ENCODE assay signal across 8 mouse cellular contexts in genomic region chr11:95712085-95712562, GRCm38 (mm10). TPM values are rescaled to one million over a fixed set of nuclear protein-coding genes. Genes with fewer than 3 reads are reported as not detected.
DNase-seq lines count a peak whose midpoint lies in the region; ATAC-seq lines count a peak whose summit lies in the region.

No protein-coding gene starts in this region.

- 30% methylated on average over 12 of the region's 12 CpGs for WGBS in forebrain, embryonic 14.5 days
- 41% methylated on average over 12 of the region's 12 CpGs for WGBS in limb, embryonic 15.5 days
- WGBS in midbrain, embryonic 14.5 days, result 34% methylated on average over 12 of the region's 12 CpGs

- H3K36me3 ChIP-seq in forebrain, embryonic 14.5 days (ENCODE audit: control insufficient read depth, insufficient read depth, low read length), result no peaks in the 10 kb centered on the region
- no peaks in the 10 kb centered on the region for H3K36me3 ChIP-seq in limb, embryonic 15.5 days
- H3K36me3 ChIP-seq in midbrain, embryonic 14.5 days (ENCODE audit: control insufficient read depth, insufficient read depth, low read length), result no peaks in the 10 kb centered on the region

- peak overlapping the region; percentile 92 for H3K4me3 ChIP-seq in forebrain, embryonic 14.5 days (ENCODE audit: low read depth, low read length)
- peak overlapping the region; percentile 74 for H3K4me3 ChIP-seq in limb, embryonic 15.5 days
- H3K4me3 ChIP-seq in midbrain, embryonic 14.5 days (replicated peaks; ENCODE audit: low read depth, low read length), result peak overlapping the region; percentile 91

- peak; percentile 18 for ATAC-seq in forebrain, embryonic 14.5 days
- peak; percentile 6 for ATAC-seq in inflammation-experienced regulatory T-cells, adult 6 months
- ATAC-seq in limb, embryonic 15.5 days (ENCODE audit: insufficient number of reproducible peaks, low FRiP score, low TSS enrichment, low read depth), result no peak
- ATAC-seq in midbrain, embryonic 14.5 days (ENCODE audit: low FRiP score, low TSS enrichment), result no peak

- peaks cover 14% of the 10 kb centered on the region for H3K4me1 ChIP-seq in forebrain, embryonic 14.5 days (ENCODE audit: control insufficient read depth, insufficient read depth, low read length)
- peaks cover 33% of the 10 kb centered on the region for H3K4me1 ChIP-seq in limb, embryonic 15.5 days
- peaks cover 23% of the 10 kb centered on the region for H3K4me1 ChIP-seq in midbrain, embryonic 14.5 days (ENCODE audit: control insufficient read depth, insufficient read depth, low read length)

- peak; percentile 51 to 61 for DNase-seq in heart, adult 18-20 months
- DNase-seq in heart, postnatal 4 days, result no peak
- peak; percentile 37 for DNase-seq in ZHBTc4 (ENCODE audit: low read depth, low spot score)
- DNase-seq in forebrain, embryonic 14.5 days (ENCODE audit: low spot score), result no peak
- DNase-seq in midbrain, embryonic 14.5 days, result peak; percentile 39
- no peak for DNase-seq in gastrocnemius, postnatal 36 days

- H3K4me2 ChIP-seq in forebrain, embryonic 14.5 days (ENCODE audit: low read length), result peak overlapping the region; percentile 88
- H3K4me2 ChIP-seq in limb, embryonic 15.5 days, result peak overlapping the region; percentile 82
- H3K4me2 ChIP-seq in midbrain, embryonic 14.5 days (ENCODE audit: low read length), result peak overlapping the region; percentile 86

- no peaks in the 10 kb centered on the region for H3K9me3 ChIP-seq in forebrain, embryonic 14.5 days (replicated peaks; ENCODE audit: control insufficient read depth, low read length)
- no peaks in the 10 kb centered on the region for H3K9me3 ChIP-seq in limb, embryonic 15.5 days
- H3K9me3 ChIP-seq in midbrain, embryonic 14.5 days (ENCODE audit: control insufficient read depth, low read length), result no peaks in the 10 kb centered on the region

- peak overlapping the region; percentile 98 for H3K27ac ChIP-seq in forebrain, embryonic 14.5 days (ENCODE audit: low read depth, low read length)
- H3K27ac ChIP-seq in limb, embryonic 15.5 days, result peak overlapping the region; percentile 98
- H3K27ac ChIP-seq in midbrain, embryonic 14.5 days (replicated peaks; ENCODE audit: low read depth, low read length), result peak overlapping the region; percentile 97

- intact Hi-C loops in gastrocnemius, postnatal 36 days (cut with DNase I), result no loop called here

- no peaks in the 10 kb centered on the region for H3K27me3 ChIP-seq in forebrain, embryonic 14.5 days (replicated peaks; ENCODE audit: control insufficient read depth, insufficient read depth, low read length)
- no peaks in the 10 kb centered on the region for H3K27me3 ChIP-seq in limb, embryonic 15.5 days
- H3K27me3 ChIP-seq in midbrain, embryonic 14.5 days (ENCODE audit: control insufficient read depth, insufficient read depth, low read length), result no peaks in the 10 kb centered on the region

- peak overlapping the region; percentile 96; the same call in 1 of the 2 replicates for H3K9ac ChIP-seq in forebrain, embryonic 14.5 days (ENCODE audit: low read length)
- H3K9ac ChIP-seq in limb, embryonic 15.5 days, result peak overlapping the region; percentile 84; the same call in 1 of the 2 replicates
- H3K9ac ChIP-seq in midbrain, embryonic 14.5 days (replicated peaks; ENCODE audit: low read length), result peak overlapping the region; percentile 97

RNA-seq across cellular contexts. Expression of gene Zfp652, which starts 0.3 kb away (rescaled TPM):
- total RNA-seq in heart, adult 18-20 months (2021), result 10 to 100 TPM; 49.4 to 52.2 TPM
- total RNA-seq in heart, postnatal 4 days (2021), result 10 to 100 TPM; 42.8 to 48.2 TPM
- 11.7 and 13.2 TPM in 2 replicates for polyA plus RNA-seq in forebrain, embryonic 14.5 days (2014; fragmentation: Nextera tagmentation; extraction: Ambion mirVana)
- polyA plus RNA-seq in inflammation-experienced regulatory T-cells, adult 6 months (2017; shearing (Covaris generic)), result 10 to 100 TPM in 2 of 3 experiments, 1 to 10 TPM in 1; 5.3 to 13.4 (median 11.7) TPM
- polyA plus RNA-seq in limb, embryonic 15.5 days (2015; fragmentation: Nextera tagmentation; extraction: Ambion mirVana), result 23.4 and 26.6 TPM in 2 replicates
- polyA plus RNA-seq in midbrain, embryonic 14.5 days (2014; fragmentation: Nextera tagmentation; extraction: Ambion mirVana), result 13.1 and 15.7 TPM in 2 replicates
- total RNA-seq in gastrocnemius, postnatal 36 days (2021), result 10 to 100 TPM; 83.7 to 86.6 TPM

RNA-seq across cellular contexts. Expression of gene B130006D01Rik, which starts 11.3 kb away (rescaled TPM):
- under 1 TPM; 0.15 to 0.28 TPM for total RNA-seq in heart, adult 18-20 months (2021)
- 1 to 10 TPM in 1 of 2 experiments, under 1 TPM in 1; 0.57 to 1.1 TPM for total RNA-seq in heart, postnatal 4 days (2021)
- 0.43 and 0.95 TPM in 2 replicates for polyA plus RNA-seq in forebrain, embryonic 14.5 days (2014; fragmentation: Nextera tagmentation; extraction: Ambion mirVana)
- 1 to 10 TPM; 2.7 to 6.6 (median 6.6) TPM for polyA plus RNA-seq in inflammation-experienced regulatory T-cells, adult 6 months (2017; shearing (Covaris generic))
- polyA plus RNA-seq in limb, embryonic 15.5 days (2015; fragmentation: Nextera tagmentation; extraction: Ambion mirVana), result 0.99 and 1.2 TPM in 2 replicates
- 1.4 and 1.5 TPM in 2 replicates for polyA plus RNA-seq in midbrain, embryonic 14.5 days (2014; fragmentation: Nextera tagmentation; extraction: Ambion mirVana)
- under 1 TPM; 0.56 to 0.57 TPM for total RNA-seq in gastrocnemius, postnatal 36 days (2021)

RNA-seq across cellular contexts. Expression of gene Phb, which starts 45.4 kb away (rescaled TPM):
- 100 to 1,000 TPM; 428 to 436 TPM for total RNA-seq in heart, adult 18-20 months (2021)
- total RNA-seq in heart, postnatal 4 days (2021), result 100 to 1,000 TPM; 304 to 319 TPM
- polyA plus RNA-seq in forebrain, embryonic 14.5 days (2014; fragmentation: Nextera tagmentation; extraction: Ambion mirVana), result 215 and 222 TPM in 2 replicates
- 100 to 1,000 TPM; 114 to 161 (median 126) TPM for polyA plus RNA-seq in inflammation-experienced regulatory T-cells, adult 6 months (2017; shearing (Covaris generic))
- polyA plus RNA-seq in limb, embryonic 15.5 days (2015; fragmentation: Nextera tagmentation; extraction: Ambion mirVana), result 195 and 220 TPM in 2 replicates
- 183 and 207 TPM in 2 replicates for polyA plus RNA-seq in midbrain, embryonic 14.5 days (2014; fragmentation: Nextera tagmentation; extraction: Ambion mirVana)
- total RNA-seq in gastrocnemius, postnatal 36 days (2021), result 100 to 1,000 TPM; 166 to 175 TPM

Comparison
In these comparisons a context has a peak if more than half of its experiments do, and no peak if none do; other contexts are left out.
1. DNase-seq: peak in heart, adult 18-20 months (2 of 2), ZHBTc4 (single experiment) and midbrain, embryonic 14.5 days (single experiment); none in heart, postnatal 4 days (single experiment), forebrain, embryonic 14.5 days (single experiment) and gastrocnemius, postnatal 36 days (0 of 2).
2. ATAC-seq: peak in forebrain, embryonic 14.5 days (single experiment) and inflammation-experienced regulatory T-cells, adult 6 months (single experiment); none in limb, embryonic 15.5 days (single experiment) and midbrain, embryonic 14.5 days (single experiment).
3. Peak in every context shown above with its lines, with median percentiles within 50 percentile points of each other: H3K27ac ChIP-seq, H3K4me2 ChIP-seq, H3K4me3 ChIP-seq and H3K9ac ChIP-seq.